Mouse (Mus musculus): ENCODE measurements around the gene Serpini1. TPM values are rescaled to one million over a fixed set of nuclear protein-coding genes. Genes with fewer than 3 reads are reported as not detected.
A peak's percentile ranks its signal among the peaks of the same experiment; 100 is the strongest.
"Not testable (repeated sequence)": the region's sequence is repeated elsewhere in the genome, so short reads cannot be mapped to it uniquely, and the experiment has no call there.

The Serpini1 gene
- total RNA-seq, 2 experiments from 2014 or later: 127 to 128 TPM

GRCm38 (mm10) chr3:75633635-75634034 lies 76.3 kb downstream of the Serpini1 start:
- no peak for DNase-seq (ENCODE audit: low spot score in 2 of 2)

DNA sequence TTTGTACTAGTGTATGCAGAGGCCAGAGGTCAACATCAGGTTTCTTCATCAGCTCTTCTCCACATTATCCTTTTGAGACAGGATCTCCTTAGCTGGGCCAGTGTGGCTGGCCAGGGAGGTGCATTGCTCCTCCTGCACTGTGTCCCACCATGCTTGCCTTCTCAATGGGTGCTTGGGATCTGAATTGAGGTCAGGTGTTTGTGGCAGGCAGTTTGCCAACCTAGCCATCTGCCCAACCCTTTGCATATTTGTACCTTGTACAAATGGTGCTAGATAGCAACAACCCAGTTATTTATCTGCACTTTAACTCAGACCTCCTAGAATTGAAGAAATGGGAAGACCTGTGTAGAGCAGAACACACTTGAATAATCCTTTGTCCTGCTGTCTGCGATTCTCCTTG lies 78.3 kb downstream of the Serpini1 start:
- DNase-seq (ENCODE audit: low spot score in 2 of 2): no peak

DNA sequence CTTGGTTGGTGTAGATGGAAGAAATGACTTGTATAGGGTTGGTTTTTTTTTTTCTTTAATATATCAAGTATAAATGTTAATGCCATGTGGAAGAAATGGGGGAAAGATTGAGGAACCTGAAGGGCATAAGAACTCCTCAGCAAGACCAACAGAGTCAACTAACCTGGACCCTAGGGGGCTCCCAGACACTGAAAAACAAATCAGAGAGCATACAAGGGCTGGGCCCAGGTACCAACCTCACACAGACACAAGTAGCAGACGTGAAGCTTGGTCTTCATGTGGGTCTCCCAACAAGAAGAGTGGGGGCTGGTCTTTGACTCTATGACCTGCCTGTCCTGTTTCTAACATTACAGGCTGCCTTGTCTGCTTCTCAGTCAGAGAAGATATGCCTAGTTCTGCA lies 82.2 kb downstream of the Serpini1 start:
- no peak for DNase-seq (ENCODE audit: low spot score in 2 of 2)

DNA sequence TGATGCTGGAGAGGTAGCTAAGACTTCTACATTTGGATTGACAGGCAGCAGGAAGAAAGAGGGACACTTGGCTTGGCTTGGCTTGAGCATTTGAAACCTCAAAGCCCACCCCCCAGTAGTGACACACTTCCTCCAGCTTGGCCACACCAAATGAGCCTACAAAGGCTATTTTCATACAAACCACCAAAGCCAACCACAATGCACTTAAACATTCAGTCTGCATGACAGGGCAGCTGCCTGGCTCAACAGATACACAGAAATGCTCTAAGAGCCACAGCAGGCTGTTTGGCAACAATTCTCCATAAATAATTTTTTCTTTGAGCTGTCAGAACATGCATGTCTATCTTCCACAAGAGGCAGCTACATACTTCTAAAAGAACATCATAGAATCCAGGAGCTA lies 90.2 kb downstream of the Serpini1 start:
- no peak for DNase-seq (ENCODE audit: low spot score in 2 of 2)

DNA sequence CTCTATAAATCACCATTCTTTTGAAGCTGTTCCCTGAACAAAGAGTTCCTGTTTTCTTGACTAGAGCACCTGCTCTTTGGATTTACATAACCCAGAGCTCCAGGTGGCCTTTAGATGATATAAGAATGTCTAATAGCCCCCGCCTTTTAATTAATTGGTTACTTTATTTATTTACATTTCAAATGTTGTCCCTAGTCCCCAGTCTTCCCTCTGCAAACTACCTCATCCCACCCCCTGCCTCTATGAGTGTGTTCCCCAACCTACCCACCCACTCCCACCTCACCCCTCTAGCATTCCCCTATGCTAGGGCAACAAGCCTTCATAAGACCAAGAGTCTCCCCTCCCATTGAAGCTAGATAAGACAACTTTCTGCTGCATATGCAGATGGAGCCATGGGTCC lies 90.9 kb downstream of the Serpini1 start:
- DNase-seq (ENCODE audit: low spot score in 2 of 2): no peak

DNA sequence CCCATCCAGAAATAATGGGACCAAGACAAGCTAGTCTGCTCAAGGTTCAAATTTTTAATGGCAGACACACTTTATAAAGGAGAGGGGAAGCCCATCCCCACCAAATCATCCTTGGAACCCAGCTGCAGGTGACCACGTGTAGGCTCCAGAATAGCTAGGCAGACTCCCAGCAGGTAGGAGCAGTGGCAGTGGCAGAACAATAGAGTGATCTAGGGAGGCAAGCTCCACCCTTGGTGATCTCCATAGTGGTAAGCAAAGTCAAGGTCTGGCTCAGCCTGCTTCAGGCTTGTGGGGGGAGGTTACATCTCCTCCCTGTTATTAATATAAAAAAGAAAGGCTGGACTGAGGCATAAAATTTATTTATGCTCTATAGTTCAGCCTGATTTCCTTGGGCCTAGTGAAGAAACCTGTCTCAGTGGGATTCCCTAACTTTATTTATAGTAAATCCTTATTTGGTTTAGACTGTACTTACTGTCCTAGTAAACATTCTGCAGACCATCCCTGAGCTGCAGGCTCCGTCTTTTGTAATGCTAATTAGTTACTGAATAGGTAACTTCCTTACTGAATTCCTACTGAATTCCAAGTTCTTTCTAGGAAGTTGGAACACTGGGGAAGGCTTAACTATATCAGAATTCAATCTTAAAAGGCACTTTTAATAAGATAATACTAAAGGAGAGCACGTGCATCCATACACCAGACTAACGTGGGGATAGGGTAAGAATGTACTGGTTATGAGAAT lies 93.2 kb downstream of the Serpini1 start:
- DNase-seq (ENCODE audit: low spot score in 2 of 2): not testable (repeated sequence)

DNA sequence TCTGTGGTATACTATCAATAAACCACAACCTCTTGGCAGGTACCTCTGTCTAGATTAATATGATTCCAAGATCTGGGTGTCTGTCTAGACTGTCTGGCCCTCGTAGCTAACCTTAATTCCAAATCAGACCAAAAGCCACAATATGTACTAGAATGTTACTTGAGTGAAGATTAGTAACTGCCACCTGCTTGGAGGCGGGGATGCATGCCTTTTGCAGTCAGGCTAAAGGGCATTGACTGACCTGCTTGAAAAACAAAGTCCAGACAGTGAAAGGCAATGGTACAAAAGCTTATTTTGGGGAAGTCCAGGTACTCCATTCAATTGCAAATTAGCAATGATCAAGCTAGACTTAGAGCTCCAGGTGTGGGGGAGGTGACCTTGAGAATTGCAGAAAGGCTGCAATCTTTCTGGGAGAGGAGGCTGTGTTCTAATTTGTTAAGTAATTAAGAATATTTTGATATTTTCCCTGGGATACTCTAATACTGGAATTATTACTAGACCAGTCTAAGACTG lies 94.3 kb downstream of the Serpini1 start:
- no peak for DNase-seq (ENCODE audit: low spot score in 2 of 2)

DNA sequence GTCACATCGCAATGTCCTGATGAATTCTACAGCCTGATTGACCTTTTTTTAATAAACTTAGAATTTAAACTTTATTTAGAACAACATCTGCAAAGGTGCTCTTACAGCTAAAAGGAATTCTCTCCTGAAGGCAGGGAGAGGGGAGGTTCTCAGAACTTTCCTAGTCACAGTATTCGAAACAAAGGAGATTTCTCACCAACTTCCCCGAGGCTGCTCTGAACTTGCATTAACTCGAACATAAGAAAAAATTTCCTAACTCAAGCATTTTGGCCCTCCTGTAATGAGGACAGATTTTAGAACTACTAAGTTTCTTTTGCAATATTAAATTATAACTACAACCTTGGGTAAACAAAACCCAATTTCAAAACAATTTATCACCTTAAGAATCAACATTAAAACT lies 96.6 kb downstream of the Serpini1 start:
- not testable (repeated sequence) for DNase-seq (ENCODE audit: low spot score in 2 of 2)

- no peak for DNase-seq (ENCODE audit: low spot score in 2 of 2)
Observed at GRCm38 (mm10) chr3:75655578-75656344, 98.4 kb downstream of the Serpini1 start.

DNA sequence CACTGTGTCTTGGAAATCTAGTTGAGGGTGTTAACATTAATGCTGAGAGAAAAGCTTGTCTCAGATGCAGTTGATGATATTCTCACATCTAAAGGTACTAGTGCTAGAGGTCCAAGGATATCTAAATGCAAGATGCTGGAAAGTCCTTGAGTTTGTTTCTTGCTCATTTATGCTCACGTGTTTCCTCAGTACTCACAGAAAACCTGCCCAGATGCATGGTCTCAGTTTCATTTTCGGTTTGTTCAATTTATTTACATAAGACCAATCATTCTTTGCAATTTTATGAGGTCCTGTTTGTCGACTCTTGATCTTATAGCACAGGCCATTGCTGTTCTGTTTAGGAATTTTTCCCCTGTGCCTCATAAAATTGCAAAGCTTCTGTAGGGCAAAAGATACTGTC lies 109.6 kb downstream of the Serpini1 start:
- DNase-seq (ENCODE audit: low spot score in 2 of 2): no peak

DNA sequence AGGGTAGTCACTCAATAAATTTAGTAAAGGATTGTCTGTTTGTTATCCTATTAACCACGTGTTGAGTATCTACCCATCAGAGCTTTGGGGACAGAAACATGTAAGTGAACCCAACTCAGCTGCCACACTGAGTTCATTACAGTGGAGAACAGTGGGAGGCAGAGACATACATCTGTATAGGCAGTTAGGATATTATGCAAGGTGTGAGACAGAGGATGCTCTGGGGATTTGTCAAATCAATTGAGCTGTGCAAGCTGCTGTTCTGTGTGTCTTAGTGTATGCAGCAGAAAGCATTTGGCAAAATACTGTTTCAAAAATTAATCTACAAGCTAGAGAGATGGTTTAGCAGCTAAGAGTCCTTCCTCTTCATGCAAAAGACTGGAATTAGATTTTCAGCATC lies 113.1 kb downstream of the Serpini1 start:
- DNase-seq (ENCODE audit: low spot score in 2 of 2): no peak

- DNase-seq (ENCODE audit: low spot score in 2 of 2): no peak
Observed at GRCm38 (mm10) chr3:75682881-75683280, 125.5 kb downstream of the Serpini1 start.

GRCm38 (mm10) chr3:75686775-75687174 lies 129.4 kb downstream of the Serpini1 start:
- no peak for DNase-seq (ENCODE audit: low spot score in 2 of 2)

GRCm38 (mm10) chr3:75687187-75687825 lies 130.0 kb downstream of the Serpini1 start:
- peak in 1 of 2 experiments; percentile 5 for DNase-seq (ENCODE audit: low spot score in 2 of 2)

- DNase-seq (ENCODE audit: low spot score in 2 of 2): no peak
Observed at GRCm38 (mm10) chr3:75690321-75690720, 133.0 kb downstream of the Serpini1 start.

DNA sequence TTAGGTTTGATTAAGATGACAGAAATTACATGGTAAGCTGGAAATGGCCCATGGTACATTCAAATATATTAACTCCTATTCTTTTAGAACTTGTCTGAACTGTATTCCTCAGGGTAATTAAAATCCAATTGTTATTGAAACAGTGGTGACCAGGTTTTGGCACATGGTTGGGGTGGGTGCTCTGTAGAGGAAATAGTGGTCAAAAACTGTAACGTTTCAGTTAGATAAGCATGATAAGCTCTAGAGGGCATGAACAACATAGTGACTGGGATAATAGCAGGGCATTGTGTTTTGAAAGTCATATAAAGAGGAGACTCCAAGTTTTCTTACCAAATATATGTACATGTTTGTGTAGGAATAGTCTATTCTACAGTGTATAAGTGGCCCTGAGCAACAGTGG lies 134.7 kb downstream of the Serpini1 start:
- no peak for DNase-seq (ENCODE audit: low spot score in 2 of 2)

Other genes starting within 250 kb of the Serpini1 start
- 1 to 10 TPM in 1 of 2 experiments, under 1 TPM in 1; 0.98 to 1.6 TPM for gene Wdr49, start 75.4 kb upstream of the Serpini1 start, total RNA-seq (2021)
- gene Pdcd10, start 691 bp upstream of the Serpini1 start, total RNA-seq (2021): 10 to 100 TPM; 69.0 to 70.7 TPM
- gene Gm29133, start 190.7 kb downstream of the Serpini1 start, total RNA-seq (2021): not detected